Mouse (Mus musculus) heart, embryonic 12.5 days (tissue): Measurements from ENCODE around the gene Klrb1c. TPM values are rescaled to one million over a fixed set of nuclear protein-coding genes. Genes with fewer than 3 reads are reported as not detected.
"Not testable (repeated sequence)": the region's sequence is repeated elsewhere in the genome, so short reads cannot be mapped to it uniquely, and the experiment has no call there.

Experiments used
- ATAC-seq: fragments of 200-750 bp; cut with Nextera tagmentation; 2 replicates; pipeline ENCODE4 v1.8.0; 2017; ENCODE audit warnings: moderate TSS enrichment, moderate library complexity; ENCODE audit not compliant: insufficient number of reproducible peaks, low FRiP score
- H3K27ac ChIP-seq: fragments of 300-500 bp; sonication (generic); 2 replicates; pipeline ENCODE4 v1.5.1; 2016; ENCODE audit warnings: mild to moderate bottlenecking, moderate library complexity; ENCODE audit not compliant: poor library complexity, severe bottlenecking
- H3K27me3 ChIP-seq: fragments of 300-500 bp; sonication (generic); replicated peaks from 2 replicates; pipeline ENCODE4 v1.6.1; 2016; ENCODE audit warnings: mild to moderate bottlenecking, moderate library complexity
- H3K36me3 ChIP-seq: fragments of 300-500 bp; sonication (generic); 2 replicates; pipeline ENCODE4 v1.6.1; 2016; ENCODE audit warnings: mild to moderate bottlenecking, moderate library complexity
- H3K4me1 ChIP-seq: fragments of 300-500 bp; sonication (generic); replicated peaks from 2 replicates; pipeline ENCODE4 v1.6.1; 2016; ENCODE audit warnings: mild to moderate bottlenecking
- H3K4me2 ChIP-seq: fragments of 300-500 bp; sonication (generic); 2 replicates; pipeline ENCODE4 v1.6.1; 2016; ENCODE audit warnings: mild to moderate bottlenecking, moderate library complexity
- H3K4me3 ChIP-seq: fragments of 300-500 bp; sonication (generic); 2 replicates; pipeline ENCODE4 v1.5.1; 2016; ENCODE audit warnings: mild to moderate bottlenecking
- H3K9ac ChIP-seq: fragments of 300-500 bp; sonication (generic); 2 replicates; pipeline ENCODE4 v1.6.1; 2016; ENCODE audit warnings: mild to moderate bottlenecking, moderate library complexity
- H3K9me3 ChIP-seq: fragments of 300-500 bp; sonication (generic); replicated peaks from 2 replicates; pipeline ENCODE4 v1.6.1; 2016; ENCODE audit warnings: mild to moderate bottlenecking, moderate library complexity
- WGBS: fragments of 180-500 bp; shearing (Covaris S2); methylation state at CpG from one replicate; pipeline ENCODE4 v1.1.7; 2016; 5-methylcytosine and 5-hydroxymethylcytosine counted together
- polyA plus RNA-seq: library from polyadenylated mRNA; unstranded; fragments of >200 nt; fragmentation: Nextera tagmentation; extraction: Ambion mirVana; gene quantifications from 2 replicates; pipeline ENCODE4 v1.2.1, GENCODE M21; 2016

Gene Klrb1c
- polyA plus RNA-seq, 1 experiment from 2014 or later = not detected

- peak overlapping the region; percentile 20; the same call in 1 of the 2 replicates for H3K4me3 ChIP-seq
- H3K27ac ChIP-seq, H3K9me3 ChIP-seq, H3K9ac ChIP-seq, H3K36me3 ChIP-seq, H3K4me1 ChIP-seq, H3K27me3 ChIP-seq: not testable (repeated sequence)
- 35% methylated on average over 8 of the region's 8 CpGs for WGBS
- peak overlapping the region; percentile 43 for H3K4me2 ChIP-seq
- peak; percentile 82 for ATAC-seq
Measured at GRCm38 (mm10) chr6:128753610-128754224, 35.3 kb downstream of the Klrb1c start.

GRCm38 (mm10) chr6:128747006-128747405, 42.0 kb downstream of the Klrb1c start:
- 71% methylated on average over 6 of the region's 6 CpGs for WGBS
- not testable (repeated sequence) for ATAC-seq

DNA sequence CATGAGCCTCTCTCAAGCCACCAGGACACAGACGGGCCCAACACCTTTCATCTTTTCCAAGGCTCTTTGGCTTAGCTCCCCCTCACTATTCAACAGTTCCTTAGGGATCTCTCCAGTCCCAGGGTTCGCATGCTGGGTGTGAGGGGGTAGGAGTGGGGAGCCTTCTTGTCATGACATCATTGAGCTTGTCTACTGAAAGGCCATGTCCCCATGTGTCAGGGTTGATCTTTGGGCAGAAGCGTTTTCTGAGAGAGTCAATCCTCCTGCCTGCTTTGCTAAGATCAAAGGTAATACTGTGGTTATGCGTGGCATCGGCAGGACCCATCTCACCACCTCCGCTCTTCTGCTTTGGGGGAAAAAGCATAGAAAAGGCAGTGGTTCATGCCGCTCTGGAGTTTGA, 51.6 kb downstream of the Klrb1c start:
- no peak overlapping the region for H3K27ac ChIP-seq
- H3K4me1 ChIP-seq = no peaks in the 10 kb centered on the region
- no peak for ATAC-seq
- WGBS = 83% methylated on average over 7 of the region's 7 CpGs
- H3K4me2 ChIP-seq = no peak overlapping the region
- no peak overlapping the region for H3K4me3 ChIP-seq
- no peaks in the 10 kb centered on the region for H3K36me3 ChIP-seq
- 0 out of 2 replicates have a peak, but pooled peaks cover 4% of the 10 kb centered on the region for H3K9me3 ChIP-seq
- no peak overlapping the region for H3K9ac ChIP-seq
- no peaks in the 10 kb centered on the region for H3K27me3 ChIP-seq

More at GRCm38 (mm10) chr6:128747006-128747405, 42.0 kb downstream of the Klrb1c start:
- H3K36me3 ChIP-seq, H3K4me1 ChIP-seq, H3K27me3 ChIP-seq, H3K9ac ChIP-seq, H3K4me2 ChIP-seq, H3K9me3 ChIP-seq, H3K27ac ChIP-seq, H3K4me3 ChIP-seq: not testable (repeated sequence)

GRCm38 (mm10) chr6:128736100-128736499, 52.9 kb downstream of the Klrb1c start:
- no peaks in the 10 kb centered on the region for H3K4me1 ChIP-seq
- H3K9me3 ChIP-seq = 0 out of 2 replicates have a peak, but pooled peaks cover 4% of the 10 kb centered on the region
- H3K9ac ChIP-seq = no peak overlapping the region
- no peaks in the 10 kb centered on the region for H3K27me3 ChIP-seq
- no peak overlapping the region for H3K4me2 ChIP-seq
- ATAC-seq = no peak
- H3K27ac ChIP-seq = no peak overlapping the region
- no peaks in the 10 kb centered on the region for H3K36me3 ChIP-seq
- no peak overlapping the region for H3K4me3 ChIP-seq

DNA sequence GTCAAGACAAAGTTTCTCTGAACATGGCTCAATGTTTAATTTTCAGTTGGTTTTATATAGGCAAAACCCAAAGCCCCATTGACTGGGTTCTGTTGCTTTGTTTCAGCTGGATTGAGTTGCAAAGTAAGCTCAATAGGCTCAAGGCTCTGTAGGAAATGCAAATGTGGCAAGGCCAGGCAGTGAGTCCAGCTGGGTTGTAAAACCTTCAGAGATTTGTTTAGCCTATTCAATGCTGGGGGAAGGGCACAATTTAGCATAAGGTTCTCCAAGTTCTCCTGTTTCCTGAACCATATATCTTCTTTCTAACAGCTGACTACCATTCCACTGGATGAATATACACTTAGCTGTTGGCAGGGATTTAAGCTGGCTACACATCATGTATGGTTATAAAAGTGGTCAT, 54.1 kb downstream of the Klrb1c start:
- ATAC-seq = no peak
- H3K4me2 ChIP-seq = no peak overlapping the region

GRCm38 (mm10) chr6:128733908-128734679, 54.9 kb downstream of the Klrb1c start:
- Histone ChIP-seq H3K4me2 (no peak overlapping the region), H3K9me3 (0 out of 2 replicates have a peak, but pooled peaks cover 4% of the 10 kb centered on the region), H3K27ac (no peak overlapping the region), H3K36me3 (no peaks in the 10 kb centered on the region), H3K4me1 (no peaks in the 10 kb centered on the region), H3K27me3 (no peaks in the 10 kb centered on the region), H3K4me3 (no peak overlapping the region), H3K9ac (no peak overlapping the region)
- 54% methylated on average over 5 of the region's 5 CpGs for WGBS
- ATAC-seq = no peak

More for the DNA sequence above, 54.1 kb downstream of the Klrb1c start:
- Histone ChIP-seq H3K4me3 (no peak overlapping the region), H3K36me3 (no peaks in the 10 kb centered on the region), H3K27ac (no peak overlapping the region), H3K9ac (no peak overlapping the region), H3K9me3 (0 out of 2 replicates have a peak, but pooled peaks cover 4% of the 10 kb centered on the region), H3K4me1 (no peaks in the 10 kb centered on the region), H3K27me3 (no peaks in the 10 kb centered on the region)

DNA sequence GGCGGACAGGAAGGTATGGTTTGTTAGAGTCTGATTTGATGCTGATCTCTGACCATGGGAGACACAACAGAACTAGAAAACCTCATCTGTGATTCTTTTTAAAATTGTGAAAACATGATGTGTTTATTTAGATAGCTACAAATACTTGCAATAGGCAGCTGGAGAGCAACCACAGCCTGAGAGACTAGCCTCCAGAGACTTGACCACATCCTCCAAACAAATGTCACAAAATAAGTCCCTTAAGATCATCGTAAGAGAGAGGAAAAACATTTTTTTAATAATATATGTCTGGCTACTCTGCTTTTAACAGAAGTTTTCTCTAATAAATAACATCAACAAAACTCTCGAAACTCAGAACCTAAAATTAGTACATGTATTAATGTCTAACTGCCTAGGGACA, 57.0 kb downstream of the Klrb1c start:
- H3K9ac ChIP-seq = no peak overlapping the region
- WGBS = 76% methylated on average over 3 of the region's 3 CpGs

More for the DNA sequence above, 57.0 kb downstream of the Klrb1c start:
- no peak overlapping the region for H3K4me2 ChIP-seq
- no peaks in the 10 kb centered on the region for H3K36me3 ChIP-seq
- no peaks in the 10 kb centered on the region for H3K4me1 ChIP-seq
- H3K9me3 ChIP-seq = no peaks in the 10 kb centered on the region
- no peak overlapping the region for H3K27ac ChIP-seq
- ATAC-seq = no peak
- no peak overlapping the region for H3K4me3 ChIP-seq
- no peaks in the 10 kb centered on the region for H3K27me3 ChIP-seq

Other genes starting within 250 kb of the Klrb1c start
- gene A2ml1, start 207.6 kb downstream of the Klrb1c start, polyA plus RNA-seq = 0.08 and 0.15 TPM in 2 replicates
- gene Klrb1a, start 165.7 kb downstream of the Klrb1c start, polyA plus RNA-seq = not detected in 2 replicates
- 0.18 TPM in 1 of 2 replicates, not detected in the other for gene Clec2h, start 126.8 kb downstream of the Klrb1c start, polyA plus RNA-seq
- not detected in 2 replicates for gene Klrb1, start 66.2 kb downstream of the Klrb1c start, polyA plus RNA-seq
- not detected in 2 replicates for gene Gm44511, start 37.1 kb upstream of the Klrb1c start, polyA plus RNA-seq
- not detected in 2 replicates for gene Klrb1b, start 37.1 kb upstream of the Klrb1c start, polyA plus RNA-seq
- not detected in 2 replicates for gene Clec2i, start 98.4 kb upstream of the Klrb1c start, polyA plus RNA-seq
- gene BC035044, start 101.9 kb upstream of the Klrb1c start, polyA plus RNA-seq = 0.68 TPM in 1 of 2 replicates, not detected in the other
- gene Clec2g, start 145.2 kb upstream of the Klrb1c start, polyA plus RNA-seq = not detected in 2 replicates